Mouse (Mus musculus): Measurements from ENCODE around the gene Mboat7.
A peak's percentile ranks its signal among the peaks of the same experiment; 100 is the strongest.

Gene Mboat7

DNA sequence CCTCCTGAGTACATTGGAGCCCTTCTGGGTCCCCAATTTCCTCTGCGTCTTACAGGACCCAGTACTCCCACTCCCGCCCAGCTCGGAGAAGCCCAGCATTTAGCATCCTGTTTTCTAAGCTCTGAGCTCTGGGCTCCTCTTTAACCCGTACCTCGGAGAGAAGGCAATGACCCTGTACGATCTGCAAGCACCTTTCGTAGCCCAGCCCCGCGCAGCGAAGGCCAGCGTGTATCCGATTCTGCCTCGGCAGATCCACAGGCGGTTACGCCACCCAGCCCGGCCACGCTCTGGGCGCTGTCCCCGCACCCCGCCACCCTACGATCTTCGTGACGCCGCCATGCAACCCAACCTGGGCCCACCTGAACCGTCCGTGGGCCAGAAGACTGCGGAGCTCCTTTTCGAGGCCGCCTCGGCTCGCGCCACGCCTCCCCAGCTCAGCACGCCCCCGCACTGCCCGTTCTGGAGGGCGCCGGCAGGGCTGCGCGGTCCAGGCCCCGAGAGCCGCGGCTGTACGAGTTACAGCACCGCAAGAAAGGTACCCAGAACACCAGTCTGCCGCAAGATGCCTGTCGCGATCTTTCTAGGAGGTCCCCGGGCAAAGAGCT is 839 bp downstream of the Mboat7 start, which contains the start of gene Tsen34:
Gene Tsen34, plus strand, starts transcription at position 482 of the 605 bp plus-strand sequence.
- no peak for DNase-seq

DNA sequence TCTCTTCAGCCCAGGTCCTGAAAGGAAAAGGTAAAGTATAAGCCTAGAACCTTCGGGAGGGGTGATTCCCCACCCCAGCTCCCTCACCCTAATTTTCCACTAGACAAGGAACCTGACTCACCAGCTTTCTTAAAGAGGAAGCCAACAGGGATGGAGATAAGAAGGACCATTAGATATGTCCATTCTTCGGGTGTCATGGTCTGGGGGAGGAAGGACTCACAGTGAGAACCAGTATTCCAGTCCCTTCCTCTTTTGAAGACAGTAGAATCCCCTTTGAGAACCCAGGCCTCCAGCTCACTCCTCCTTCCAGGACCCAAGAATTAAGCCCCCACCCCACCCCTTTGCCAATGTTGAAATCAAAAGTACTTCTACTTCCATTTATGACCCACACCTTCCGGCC is 1.4 kb downstream of the Mboat7 start:
- DNase-seq: no peak

DNA sequence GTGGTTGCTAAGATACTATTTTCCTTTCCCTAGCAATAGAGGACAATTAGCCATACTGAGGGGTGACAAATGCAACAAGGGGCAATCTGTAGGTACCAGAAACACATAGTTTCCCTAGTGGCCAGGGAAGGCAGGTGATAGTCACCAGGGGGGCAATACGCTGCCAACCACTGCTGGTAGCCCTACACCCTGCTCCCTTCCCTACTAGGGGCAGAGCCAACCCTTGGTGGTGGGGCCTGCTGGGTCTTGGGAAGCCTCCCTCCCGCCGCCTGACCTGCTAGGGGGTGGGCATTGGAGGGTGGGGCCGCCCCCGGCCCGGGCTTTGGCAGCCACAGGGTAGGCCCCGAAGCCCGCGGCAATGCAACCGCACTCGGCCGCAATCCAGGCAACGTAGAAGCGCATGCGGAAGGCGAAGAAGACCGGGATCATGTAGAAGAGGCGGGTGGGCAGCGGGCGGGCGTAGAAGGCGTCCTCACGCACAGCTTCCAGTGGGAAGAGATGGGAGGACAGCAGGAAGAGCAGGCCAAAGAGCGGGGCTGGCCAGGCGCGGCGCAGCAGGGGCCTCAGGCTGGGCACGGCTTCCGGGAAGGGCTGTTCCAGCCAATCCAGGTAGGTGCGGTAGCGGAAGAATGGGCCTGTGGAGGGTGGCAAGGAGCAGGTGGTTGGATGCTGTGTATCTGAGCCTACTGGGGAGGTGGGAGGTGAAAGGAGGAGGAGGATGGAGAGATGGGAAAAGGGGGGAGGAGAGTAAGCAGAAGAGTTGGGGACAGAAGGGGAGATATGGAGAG is 7.7 kb downstream of the Mboat7 start:
- peak; percentile 71 for DNase-seq

DNA sequence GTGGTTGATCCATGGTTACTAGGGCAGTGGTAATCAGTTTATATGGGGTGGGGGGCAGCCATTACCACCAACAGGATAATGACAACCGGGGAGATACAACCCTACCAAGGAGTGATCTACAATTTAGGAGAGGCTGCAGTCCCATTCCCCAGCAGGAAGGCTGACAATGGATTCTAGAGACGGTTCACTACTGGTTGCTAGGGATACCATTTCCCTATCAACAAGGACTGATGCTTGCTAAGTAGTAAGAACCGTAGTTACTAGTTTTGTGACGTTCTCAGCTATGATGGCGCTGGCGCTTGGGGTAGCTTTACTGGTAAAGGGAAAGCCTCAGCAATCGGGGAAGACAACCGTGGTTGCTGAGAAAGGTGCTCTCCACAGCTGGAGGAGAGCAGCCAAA is 8.6 kb downstream of the Mboat7 start:
- no peak for DNase-seq

DNA sequence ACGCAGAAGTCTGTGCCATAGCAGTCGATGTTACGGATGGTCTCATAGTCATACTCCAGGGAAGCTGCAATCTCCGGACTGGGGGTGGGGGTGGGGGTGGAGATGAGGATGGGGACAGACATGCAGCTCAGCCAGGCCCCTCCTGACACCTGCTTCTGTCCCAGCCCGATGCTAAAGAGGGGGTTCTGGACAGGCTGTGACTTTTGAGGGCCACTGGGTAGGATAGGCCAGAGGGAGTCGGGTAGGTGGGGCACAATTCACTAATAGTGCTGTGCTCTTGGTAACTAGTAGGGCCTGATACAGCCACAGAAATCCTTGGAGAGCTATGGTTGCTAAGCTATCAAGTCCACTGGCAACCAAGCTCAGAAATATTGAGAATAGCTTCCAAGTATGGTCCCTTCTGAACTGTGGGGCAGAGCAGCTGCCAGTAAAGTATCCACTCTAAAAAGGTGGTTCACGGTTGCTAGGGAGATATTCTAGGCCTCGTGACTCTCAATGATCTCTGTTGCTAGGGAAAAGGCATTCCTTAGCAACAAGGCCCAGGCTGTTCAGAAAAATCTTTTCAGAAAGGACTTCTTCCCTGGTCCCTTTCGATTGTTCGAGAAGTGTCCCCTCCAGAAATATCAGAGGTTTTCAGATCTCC is 9.3 kb downstream of the Mboat7 start:
- no peak for DNase-seq

DNA sequence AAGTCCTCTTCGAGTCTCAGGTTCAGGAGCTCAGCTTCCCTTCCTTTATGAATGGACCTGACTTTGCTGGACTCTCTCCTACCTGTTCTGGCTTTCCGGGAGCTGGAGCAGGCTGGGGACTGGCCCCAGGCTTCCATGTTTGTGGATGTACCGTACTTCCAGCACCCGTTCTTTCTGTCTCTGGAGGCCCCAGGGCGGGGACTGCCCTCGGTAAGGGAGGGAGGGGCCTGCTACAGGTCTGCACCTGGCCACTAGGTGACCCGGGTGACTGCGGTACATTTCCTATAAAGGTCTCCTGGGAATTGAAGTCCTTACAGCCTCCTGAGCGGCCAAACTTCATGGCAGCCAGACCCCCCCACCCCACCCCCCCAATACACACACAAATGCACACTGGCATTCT is 16.0 kb downstream of the Mboat7 start, which contains the start of gene Tmc4:
Gene Tmc4, minus strand, starts transcription at position 212 of the 400 bp plus-strand sequence.
- no peak for DNase-seq

DNA sequence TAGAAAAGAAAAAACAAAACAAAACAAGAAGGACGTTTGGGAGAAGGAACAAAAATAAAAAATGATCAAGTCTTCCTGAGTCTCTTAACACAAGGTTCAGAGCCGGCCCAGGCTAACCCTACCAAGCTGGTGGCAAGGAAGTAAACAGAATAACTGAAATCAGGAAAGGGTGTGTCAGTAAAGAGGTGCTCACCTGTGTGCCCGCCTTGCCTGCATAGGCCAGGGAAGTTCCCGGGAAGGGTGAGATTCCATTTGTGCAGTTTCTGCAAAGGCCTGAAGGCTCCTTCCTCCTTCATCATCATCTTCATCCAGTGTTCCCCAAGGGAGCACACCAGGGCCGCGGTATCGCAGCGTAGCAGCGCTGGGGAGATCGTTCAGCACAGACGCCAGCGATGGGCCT is 17.0 kb downstream of the Mboat7 start:
- no peak for DNase-seq

DNA sequence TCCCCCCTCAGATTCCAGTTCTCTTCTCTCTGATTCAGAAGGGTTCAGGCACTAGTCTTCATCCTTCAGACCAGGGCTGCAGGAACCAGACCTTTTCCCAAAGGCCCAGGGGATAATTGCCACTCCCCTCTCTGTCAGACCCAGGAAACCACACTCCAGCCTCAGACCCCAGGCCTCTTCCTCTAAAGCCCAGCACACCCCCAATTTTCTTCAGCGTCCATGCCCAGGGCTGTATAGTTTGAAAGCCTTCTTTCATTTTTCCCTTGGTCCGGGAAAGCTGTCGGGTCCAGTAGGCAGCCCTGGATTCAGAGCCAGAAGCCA is 18.1 kb downstream of the Mboat7 start:
- DNase-seq: no peak

DNA sequence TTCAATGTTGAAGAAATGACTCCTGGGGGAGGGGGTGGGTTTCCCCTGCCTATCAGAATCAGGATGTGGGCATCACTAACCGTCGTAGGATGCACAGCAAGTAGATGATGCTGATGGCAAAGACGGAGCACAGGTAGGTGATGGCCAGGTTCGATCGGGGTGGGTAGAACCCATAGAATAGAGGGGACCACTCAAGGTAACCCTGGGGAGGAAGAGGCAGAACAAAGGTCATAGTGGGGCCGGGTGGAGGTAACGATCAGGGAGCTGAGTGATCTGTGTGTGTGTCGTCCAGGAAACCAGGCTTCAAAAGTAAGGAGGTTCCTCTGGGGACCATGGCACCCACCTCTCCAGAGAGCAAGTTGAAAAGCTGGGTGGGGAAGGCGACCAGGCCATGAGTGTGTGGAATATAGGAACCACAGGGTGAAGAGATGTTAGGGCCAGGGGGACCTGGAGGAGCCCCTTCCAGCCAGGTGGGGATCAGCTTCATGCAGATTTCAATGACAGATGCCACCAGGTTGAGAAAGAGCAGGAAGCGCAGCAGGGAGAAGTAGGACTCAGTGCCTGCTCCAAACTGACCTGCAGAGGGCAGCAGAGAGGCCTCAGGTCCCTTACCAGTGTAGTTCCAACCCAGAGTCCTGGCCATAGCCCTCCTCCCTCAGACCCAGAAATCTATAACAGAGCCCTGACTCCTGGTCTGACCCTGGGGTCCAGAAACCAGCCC is 18.7 kb downstream of the Mboat7 start:
- peak; percentile 84 to 87 for DNase-seq

DNA sequence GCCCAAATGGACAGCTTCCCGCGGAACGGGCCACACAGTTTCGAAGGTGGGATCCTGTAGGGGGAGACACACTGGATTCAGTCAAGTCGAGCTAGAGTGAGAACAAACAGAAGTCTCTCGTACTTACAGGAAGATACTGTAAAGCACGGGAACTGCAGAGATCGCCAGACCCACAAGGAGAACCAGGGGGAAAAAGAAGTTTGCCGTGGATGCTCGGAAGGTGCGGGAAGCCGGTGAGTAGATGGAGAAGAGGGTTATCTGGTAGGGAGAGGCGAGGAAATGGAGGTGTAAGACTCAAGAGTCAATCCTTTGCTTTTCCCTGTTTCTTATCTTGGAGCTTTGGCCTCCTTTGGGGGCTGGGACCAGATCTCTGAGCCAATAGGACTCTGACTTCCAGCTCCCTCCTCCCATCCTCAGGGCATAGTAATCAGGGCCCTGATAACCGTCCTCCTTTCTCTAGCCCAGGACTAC is 26.4 kb downstream of the Mboat7 start:
- DNase-seq: no peak

DNA sequence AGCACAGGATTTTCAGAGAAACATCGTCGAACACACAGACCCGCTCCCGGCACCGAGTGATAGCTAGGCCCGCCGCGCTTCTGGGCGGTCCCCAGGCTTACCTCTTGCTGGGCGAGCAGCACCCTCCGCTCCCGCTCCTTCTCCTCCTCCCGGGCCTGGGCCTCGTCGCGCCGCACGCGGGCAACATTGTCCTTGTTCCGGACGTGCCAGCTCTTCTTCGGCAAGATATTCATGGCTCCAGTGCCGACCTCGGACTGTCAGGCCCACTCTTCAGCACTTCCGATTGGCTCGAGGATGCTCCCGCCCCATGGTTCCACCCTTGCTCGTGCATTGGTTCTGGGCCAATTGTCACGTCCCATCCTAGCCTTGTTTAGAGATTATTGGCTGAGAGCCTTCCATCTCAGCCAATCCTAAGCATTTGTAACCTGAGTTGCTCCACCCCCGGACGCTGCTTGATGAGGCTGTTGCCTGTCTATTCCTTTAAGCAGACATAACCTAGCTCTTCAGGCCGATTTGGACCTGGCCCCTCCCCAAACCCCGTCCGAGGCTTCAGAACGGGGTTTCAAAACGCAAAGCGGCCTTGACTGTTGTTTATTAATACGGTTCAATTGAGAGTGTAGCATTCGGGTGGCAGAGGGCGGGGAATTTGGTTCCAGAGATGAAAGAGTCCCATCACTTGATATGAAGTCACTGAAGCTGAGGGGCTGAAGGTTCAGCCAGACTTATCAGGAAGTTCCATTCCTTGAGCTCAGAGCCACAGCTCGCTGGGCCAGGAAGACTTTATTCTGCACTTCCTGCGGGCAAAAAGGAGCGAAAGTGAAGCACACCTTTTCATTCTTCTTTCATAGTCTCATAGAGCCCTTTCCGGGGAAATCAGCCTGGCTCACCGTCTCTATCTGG is 27.9 kb downstream of the Mboat7 start, which contains the start of gene Leng1:
Gene Leng1, minus strand, starts transcription at position 626 of the 900 bp plus-strand sequence.
- peak; percentile 95 to 98 for DNase-seq

DNA sequence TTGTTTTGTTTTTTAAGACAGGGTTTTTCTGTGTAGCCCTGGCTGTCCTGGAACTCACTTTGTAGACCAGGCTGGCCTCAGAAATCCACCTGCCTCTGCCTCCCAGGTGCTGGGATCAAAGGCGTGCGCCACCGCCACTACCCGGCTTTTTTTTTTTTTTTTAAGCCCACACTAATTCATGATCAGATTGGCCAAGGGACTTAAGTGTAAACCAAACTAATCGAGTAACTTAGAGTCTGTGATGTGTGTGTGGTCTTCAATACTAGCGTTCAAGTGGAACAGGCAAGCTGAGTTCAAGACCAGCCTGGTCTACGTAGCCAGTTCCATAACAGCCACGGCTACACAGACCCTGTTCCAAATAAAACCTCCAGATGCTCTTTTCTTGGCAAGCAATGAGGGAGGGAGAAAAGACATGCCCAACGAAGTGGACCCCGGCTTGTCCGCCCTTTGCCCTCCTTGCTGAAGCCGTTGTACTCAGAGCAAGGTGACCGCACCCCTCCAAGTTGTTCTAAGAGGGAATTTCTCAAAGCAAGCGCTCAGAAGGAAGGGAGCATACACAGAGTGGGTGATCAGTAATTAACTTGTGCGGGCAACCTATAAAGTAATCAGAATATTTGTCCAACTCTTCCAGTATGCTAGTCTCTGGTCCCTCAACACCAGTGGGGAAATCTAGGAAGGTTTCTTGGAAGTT is 28.7 kb downstream of the Mboat7 start:
- no peak for DNase-seq

DNA sequence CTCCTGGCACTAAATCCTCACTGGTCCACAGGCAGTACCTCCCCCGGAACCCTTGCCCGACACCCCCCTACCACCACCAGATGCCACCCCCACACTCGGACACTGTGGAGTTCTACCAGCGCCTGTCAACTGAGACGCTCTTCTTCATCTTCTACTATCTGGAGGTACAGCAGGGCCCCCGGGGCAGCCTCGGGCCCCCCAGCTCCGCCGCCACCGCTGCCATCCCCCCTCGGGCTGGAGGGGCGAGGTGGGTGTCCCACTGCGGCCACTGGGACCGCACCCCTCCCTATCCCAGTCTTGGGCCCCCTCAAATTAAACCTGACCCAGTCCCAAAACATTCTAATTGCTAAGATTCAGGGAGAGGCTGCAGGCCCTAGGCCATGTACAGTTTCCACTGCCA is 34.7 kb downstream of the Mboat7 start:
- no peak for DNase-seq

DNA sequence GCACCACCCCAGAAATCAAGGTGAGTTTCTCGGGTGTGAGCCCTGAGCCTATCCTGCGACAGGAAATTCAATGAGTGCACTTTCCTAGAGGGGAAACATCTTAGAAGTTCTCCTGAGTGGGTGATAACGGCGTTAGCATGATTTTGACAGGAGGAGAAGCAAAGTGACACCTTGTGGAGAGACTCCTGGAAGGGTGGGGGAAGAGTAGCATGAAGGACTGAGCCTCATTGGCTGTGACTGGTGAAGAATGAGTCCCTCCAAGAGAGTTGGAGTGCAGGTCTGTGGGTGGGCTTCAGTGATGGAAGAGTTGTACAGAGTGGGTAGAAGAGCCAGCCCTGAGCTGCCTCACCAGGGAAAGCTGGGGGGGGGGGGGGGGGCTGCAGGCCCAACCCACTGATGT is 36.4 kb downstream of the Mboat7 start:
- no peak for DNase-seq

DNA sequence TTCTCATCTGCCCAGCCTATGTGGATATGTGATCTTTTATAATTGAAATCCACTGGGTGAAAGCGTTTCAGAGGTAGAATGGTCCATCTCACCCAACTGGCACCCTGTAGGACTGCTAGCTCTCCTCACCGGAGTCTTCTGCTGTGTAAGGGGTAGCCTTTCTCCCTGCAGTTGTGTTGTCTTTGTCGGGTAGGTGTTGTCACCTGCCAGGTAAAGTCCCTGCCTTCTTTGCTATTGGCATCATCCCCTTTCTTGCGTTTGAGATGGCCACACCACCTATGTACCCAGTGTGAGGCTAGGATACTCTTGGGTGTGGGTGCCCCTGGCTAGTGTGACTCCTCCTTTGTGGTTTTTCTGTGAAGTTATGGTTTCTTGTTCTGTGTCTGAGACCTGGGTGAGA is 46.7 kb downstream of the Mboat7 start:
- DNase-seq: no peak

DNA sequence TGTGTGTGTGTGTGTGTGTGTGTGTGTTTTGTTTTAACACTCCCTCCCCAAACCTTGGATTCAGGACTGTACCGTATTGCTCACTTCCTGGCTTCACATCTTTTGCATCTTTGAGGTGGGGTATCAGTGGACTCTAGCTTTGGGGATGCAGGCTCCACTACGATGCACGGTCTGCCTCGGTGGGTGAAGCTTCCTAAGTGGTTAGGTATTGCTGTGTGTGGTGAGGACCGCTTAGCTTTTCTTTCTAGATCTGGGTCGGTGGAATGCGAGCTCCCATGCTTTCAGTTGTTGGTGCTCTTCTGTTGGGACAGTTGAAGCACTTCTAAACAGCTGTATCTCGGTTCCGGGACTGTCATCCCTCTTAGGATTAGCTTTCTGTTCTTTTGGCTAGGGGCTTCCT is 47.1 kb downstream of the Mboat7 start:
- DNase-seq: no peak

DNA sequence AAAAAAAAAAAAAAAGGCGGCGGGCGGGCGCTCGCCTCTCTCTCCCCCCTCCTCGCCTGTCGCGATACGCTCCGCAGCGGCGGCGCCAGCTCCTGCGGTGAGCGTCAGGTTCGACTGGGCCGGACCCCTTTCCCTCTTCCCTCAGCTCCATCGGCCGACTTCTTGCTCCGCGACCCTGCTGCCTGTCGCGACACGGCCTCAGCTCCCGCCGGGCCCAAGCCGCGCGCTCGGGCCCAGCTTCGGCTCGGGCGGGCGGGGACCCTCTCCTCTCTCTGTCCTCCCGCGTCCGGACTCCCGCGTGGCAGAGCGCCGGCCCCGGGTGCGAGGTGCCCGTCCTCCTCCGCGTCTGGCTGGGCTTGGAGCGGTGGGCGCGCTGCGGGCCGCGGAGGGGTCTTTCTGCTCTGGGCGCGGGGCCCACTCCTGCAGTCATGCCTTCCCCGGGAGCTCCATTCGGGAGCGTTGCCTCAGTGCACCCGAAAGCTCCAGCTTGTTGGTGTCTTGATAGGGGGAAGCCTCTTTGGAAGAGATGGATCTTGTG is 47.8 kb downstream of the Mboat7 start:
- no peak for DNase-seq

DNA sequence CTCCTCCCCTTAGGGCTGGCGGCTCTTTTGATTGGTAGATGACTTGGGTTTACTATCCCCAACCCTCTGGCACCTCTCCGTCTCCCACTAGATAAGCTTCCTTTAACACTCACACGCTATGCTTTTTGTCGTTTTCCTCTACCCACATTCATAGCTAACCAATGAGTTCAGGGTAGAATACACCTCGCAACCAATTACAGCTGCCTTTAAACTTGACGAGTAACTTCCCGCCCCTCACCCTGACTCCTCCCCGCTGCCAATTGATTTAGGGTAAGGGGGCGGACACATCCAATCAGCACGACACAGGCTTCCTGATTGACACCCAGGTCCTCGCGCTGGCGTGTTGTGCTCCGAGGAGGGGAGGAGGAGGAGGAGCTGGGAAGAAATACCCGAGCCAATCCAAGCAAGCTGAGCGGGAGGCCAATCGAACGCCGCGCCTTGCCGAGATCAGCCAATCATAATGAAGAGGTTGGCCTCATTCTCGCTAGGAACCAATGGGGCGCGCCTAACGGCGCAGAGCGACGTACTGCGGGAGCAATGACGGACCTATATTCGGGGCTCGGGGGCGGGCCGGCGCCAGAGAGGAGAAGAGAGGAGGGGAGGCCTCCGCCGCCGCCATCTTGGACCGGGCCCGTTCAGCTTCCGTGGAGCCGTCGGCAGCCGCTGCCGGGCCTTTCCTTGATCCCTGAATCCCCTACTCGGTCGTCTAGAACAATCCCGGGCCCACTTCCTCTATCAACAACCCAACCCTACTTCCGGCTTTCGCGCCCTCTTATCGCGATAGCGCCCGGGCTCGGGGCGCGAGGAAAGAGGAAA is 48.4 kb downstream of the Mboat7 start, which contains the start of gene Cnot3:
Gene Cnot3, plus strand, starts transcription at position 597 of the 816 bp plus-strand sequence.
- DNase-seq: peak; percentile 96 to 99

DNA sequence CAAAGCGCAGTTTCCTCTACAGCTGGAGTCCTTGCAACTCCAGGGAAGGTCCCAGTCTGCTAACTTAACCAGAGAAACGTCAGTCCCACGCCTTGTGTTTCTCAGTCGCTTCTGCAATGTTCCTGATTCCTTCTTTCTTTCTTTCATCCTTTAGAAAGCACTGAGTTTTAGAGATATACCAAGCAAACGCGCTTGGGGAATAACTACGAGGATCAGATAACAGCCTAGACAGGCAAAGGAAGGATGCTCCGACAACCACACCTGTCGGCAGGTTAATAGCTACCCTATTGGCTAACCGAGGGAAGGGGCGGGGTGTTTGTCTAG is 49.0 kb downstream of the Mboat7 start:
- DNase-seq: peak in 1 of 2 experiments; percentile 98

DNA sequence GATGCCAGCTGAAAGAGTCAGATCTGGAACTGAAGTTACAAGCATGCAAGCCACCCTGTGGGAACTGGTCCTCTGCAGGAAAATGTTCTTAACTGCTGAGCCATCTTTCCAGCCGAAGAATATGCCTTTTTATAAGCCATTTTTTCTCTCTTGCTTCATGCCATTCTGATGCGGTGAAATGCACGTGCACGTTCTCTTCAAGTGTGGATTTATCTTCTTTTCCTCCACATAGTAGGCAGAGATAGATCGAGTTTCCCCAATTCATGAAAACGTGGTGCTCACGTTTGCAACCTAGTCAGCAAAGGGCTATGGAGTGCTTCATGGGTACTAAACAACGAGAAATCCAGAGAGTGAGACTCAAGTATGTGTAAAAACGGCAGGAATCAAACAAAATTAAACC is 49.5 kb downstream of the Mboat7 start:
- no peak for DNase-seq
